Mouse (Mus musculus): ENCODE results near the gene Crybb2. TPM values are rescaled to one million over a fixed set of nuclear protein-coding genes. Genes with fewer than 3 reads are reported as not detected.
"Not testable (repeated sequence)": the region's sequence is repeated elsewhere in the genome, so short reads cannot be mapped to it uniquely, and the experiment has no call there.

The Crybb2 gene
- polyA plus RNA-seq, 1 experiment from 2014 or later: not detected

DNA sequence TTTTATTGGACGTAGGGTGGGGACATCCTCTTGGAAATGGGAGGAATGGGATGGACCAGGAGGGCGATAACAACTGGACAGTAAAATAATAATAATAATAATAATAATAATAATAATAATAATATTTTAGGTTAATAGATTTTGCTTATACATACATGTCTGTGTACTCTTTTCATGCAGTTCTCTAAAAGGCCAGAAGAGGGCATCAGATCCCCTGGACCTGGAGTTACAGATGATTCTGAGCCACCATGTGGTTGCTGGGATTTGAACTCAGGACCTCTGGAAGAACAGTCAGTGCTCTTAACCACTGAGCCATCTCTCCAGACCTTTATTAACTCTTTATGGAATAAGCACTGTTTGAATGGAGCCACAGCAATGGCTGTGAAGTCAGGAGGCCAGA is 39.7 kb upstream of the Crybb2 start:
- H3K9ac ChIP-seq (ENCODE audit: low read length); H3K27me3 ChIP-seq (ENCODE audit: control insufficient read depth, insufficient read depth, low read length); H3K4me3 ChIP-seq (ENCODE audit: low read depth, low read length); H3K27ac ChIP-seq (ENCODE audit: low read depth, low read length); H3K36me3 ChIP-seq (ENCODE audit: control insufficient read depth, insufficient read depth, low read length); H3K9me3 ChIP-seq (ENCODE audit: control insufficient read depth, low read length); ATAC-seq (ENCODE audit: insufficient read depth, low FRiP score, low TSS enrichment); H3K4me2 ChIP-seq (ENCODE audit: low read depth); DNase-seq (ENCODE audit: low spot score); H3K4me1 ChIP-seq (ENCODE audit: control insufficient read depth, insufficient read depth, low read length): not testable (repeated sequence)
- WGBS: 85% methylated on average over 2 of the region's 2 CpGs

DNA sequence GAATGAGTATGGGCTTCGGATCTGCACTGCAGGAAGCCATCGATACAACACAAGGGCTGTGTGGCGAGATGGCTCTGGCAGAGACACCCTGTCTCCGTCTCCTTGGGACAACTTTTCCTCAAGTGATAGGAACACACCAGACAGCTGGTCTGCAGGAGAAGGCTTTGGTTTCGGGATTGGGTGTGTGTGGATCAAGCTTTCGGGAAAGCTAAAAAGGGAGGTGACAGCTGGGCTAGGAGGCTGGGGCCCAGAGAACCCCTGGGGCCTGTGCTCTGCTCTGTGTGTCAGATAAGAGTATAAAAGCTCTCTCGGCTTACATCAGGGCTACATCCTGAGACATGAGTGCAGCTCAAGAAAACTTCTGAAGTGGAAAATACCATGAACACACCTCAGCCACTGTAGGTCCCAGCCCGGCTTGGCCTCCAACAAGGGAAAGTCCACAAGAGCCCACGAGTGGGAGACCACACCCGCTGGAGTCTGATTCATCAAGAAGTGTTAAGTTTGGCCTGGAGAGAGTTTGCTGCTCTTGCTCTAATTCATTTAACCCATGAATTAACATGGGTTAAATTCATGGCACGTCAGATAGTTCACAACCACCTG is 38.3 kb upstream of the Crybb2 start:
- Histone ChIP-seq H3K4me2 (ENCODE audit: low read depth) (no peak overlapping the region), H3K27ac (ENCODE audit: low read depth, low read length) (no peak overlapping the region), H3K4me3 (ENCODE audit: low read depth, low read length) (no peak overlapping the region), H3K9me3 (ENCODE audit: control insufficient read depth, low read length) (no peaks in the 10 kb centered on the region), H3K36me3 (ENCODE audit: control insufficient read depth, insufficient read depth, low read length) (no peaks in the 10 kb centered on the region), H3K4me1 (ENCODE audit: control insufficient read depth, insufficient read depth, low read length) (peaks cover 5% of the 10 kb centered on the region), H3K9ac (ENCODE audit: low read length) (no peak overlapping the region), H3K27me3 (ENCODE audit: control insufficient read depth, insufficient read depth, low read length) (no peaks in the 10 kb centered on the region)
- no peak for ATAC-seq (ENCODE audit: insufficient read depth, low FRiP score, low TSS enrichment)
- no peak for DNase-seq (ENCODE audit: low spot score)
- 87% methylated on average over 11 of the region's 11 CpGs for WGBS

DNA sequence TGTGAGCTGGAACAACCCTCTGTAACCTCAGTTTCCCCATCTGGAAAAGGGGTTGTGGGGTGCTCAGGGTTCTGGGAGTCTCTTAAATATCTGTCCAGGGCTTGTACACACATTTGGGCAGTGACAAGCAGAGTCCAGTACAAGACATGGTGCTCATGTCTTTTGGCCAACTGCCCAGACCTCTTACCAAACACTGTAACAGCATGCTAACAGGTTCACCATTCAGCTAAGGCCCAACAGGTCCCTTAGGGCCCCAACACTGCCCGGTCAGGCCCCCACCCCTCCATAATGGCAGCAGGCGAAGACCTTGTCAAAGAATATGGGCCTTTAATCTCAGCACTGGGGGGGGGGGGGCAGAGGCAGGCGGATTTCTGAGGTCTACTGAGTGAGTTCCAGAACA is 37.8 kb upstream of the Crybb2 start:
- H3K9ac ChIP-seq (ENCODE audit: low read length): no peak overlapping the region
- no peaks in the 10 kb centered on the region for H3K27me3 ChIP-seq (ENCODE audit: control insufficient read depth, insufficient read depth, low read length)
- DNase-seq (ENCODE audit: low spot score) (no peak), ATAC-seq (ENCODE audit: insufficient read depth, low FRiP score, low TSS enrichment) (no peak)
- H3K9me3 ChIP-seq (ENCODE audit: control insufficient read depth, low read length): no peaks in the 10 kb centered on the region
- no peak overlapping the region for H3K4me3 ChIP-seq (ENCODE audit: low read depth, low read length)
- WGBS: 86% methylated on average over 3 of the region's 3 CpGs
- no peak overlapping the region for H3K4me2 ChIP-seq (ENCODE audit: low read depth)
- peaks cover 5% of the 10 kb centered on the region for H3K4me1 ChIP-seq (ENCODE audit: control insufficient read depth, insufficient read depth, low read length)
- no peak overlapping the region for H3K27ac ChIP-seq (ENCODE audit: low read depth, low read length)
- H3K36me3 ChIP-seq (ENCODE audit: control insufficient read depth, insufficient read depth, low read length): no peaks in the 10 kb centered on the region

DNA sequence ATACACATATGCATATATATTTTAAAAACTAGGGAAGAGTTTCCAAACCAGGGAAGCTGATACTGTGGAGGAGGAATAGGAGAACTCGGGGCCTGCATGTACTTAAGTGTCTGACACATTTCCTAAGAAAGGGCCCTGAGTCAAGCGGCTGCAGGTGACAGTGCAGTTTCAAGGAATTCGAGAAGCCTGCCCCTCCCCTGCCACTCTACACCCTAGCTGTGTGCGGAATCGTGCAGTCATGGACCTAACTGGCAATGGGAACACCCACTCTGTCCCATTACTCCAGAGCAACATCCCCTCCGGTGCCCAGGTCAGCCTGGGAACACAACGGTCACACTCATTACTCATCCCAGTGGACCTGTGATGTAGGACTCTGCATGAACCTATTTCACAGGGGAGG is 36.7 kb upstream of the Crybb2 start:
- no peak overlapping the region for H3K9ac ChIP-seq (ENCODE audit: low read length)

DNA sequence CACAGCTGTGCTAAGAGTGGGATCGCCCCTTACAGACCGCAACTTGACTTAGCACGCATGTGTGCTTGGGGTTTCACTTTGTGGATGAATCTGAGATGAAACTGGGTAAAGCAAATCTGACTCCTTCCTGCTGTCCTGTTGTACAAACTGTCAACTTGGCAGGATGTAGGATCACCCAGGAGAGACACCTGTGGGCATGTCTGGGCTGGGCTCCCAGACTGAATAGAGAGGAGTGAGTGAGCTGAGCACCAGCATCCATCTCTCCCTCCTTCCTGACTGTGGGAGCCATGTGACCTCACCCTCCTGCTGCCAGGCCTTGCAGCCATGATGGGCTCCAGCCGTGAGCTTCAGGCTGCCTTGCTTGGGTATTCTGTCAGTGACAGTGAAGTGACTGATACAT is 35.6 kb upstream of the Crybb2 start:
- no peaks in the 10 kb centered on the region for H3K36me3 ChIP-seq (ENCODE audit: control insufficient read depth, insufficient read depth, low read length)
- H3K27me3 ChIP-seq (ENCODE audit: control insufficient read depth, insufficient read depth, low read length): no peaks in the 10 kb centered on the region
- ATAC-seq (ENCODE audit: insufficient read depth, low FRiP score, low TSS enrichment) (no peak), DNase-seq (ENCODE audit: low spot score) (no peak)
- 91% methylated on average over 4 of the region's 4 CpGs for WGBS
- H3K9me3 ChIP-seq (ENCODE audit: control insufficient read depth, low read length): no peaks in the 10 kb centered on the region
- no peak overlapping the region for H3K27ac ChIP-seq (ENCODE audit: low read depth, low read length)
- H3K9ac ChIP-seq (ENCODE audit: low read length): no peak overlapping the region
- H3K4me3 ChIP-seq (ENCODE audit: low read depth, low read length): no peak overlapping the region
- no peak overlapping the region for H3K4me2 ChIP-seq (ENCODE audit: low read depth)
- H3K4me1 ChIP-seq (ENCODE audit: control insufficient read depth, insufficient read depth, low read length): no peaks in the 10 kb centered on the region

More for the DNA sequence above, 36.7 kb upstream of the Crybb2 start:
- no peaks in the 10 kb centered on the region for H3K9me3 ChIP-seq (ENCODE audit: control insufficient read depth, low read length)
- WGBS: 77% methylated on average over 7 of the region's 7 CpGs
- peaks cover 5% of the 10 kb centered on the region for H3K4me1 ChIP-seq (ENCODE audit: control insufficient read depth, insufficient read depth, low read length)
- no peak for DNase-seq (ENCODE audit: low spot score)
- no peak for ATAC-seq (ENCODE audit: insufficient read depth, low FRiP score, low TSS enrichment)
- H3K36me3 ChIP-seq (ENCODE audit: control insufficient read depth, insufficient read depth, low read length): no peaks in the 10 kb centered on the region
- H3K4me3 ChIP-seq (ENCODE audit: low read depth, low read length): no peak overlapping the region
- no peak overlapping the region for H3K4me2 ChIP-seq (ENCODE audit: low read depth)
- H3K27ac ChIP-seq (ENCODE audit: low read depth, low read length): no peak overlapping the region
- H3K27me3 ChIP-seq (ENCODE audit: control insufficient read depth, insufficient read depth, low read length): no peaks in the 10 kb centered on the region

DNA sequence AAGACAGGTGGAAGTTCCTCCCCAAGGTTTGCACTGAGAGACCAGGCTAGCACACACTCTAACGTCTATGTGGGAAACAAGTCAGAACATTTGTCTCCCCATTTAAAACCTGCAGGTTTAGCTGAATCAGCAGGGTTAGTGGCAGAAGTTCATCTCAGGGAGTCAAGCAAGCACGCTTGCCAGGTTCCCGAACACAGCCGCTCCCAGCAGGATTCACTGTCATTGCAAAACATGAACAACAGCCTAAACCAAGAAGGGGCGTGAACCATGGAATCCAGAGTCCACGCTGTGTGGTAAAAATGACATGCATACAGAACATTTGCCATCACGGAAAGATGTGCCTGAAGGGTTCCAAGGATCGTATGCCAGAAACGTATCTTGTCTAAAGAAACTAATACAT is 35.1 kb upstream of the Crybb2 start:
- H3K36me3 ChIP-seq (ENCODE audit: control insufficient read depth, insufficient read depth, low read length): no peaks in the 10 kb centered on the region
- no peak overlapping the region for H3K4me3 ChIP-seq (ENCODE audit: low read depth, low read length)
- no peak overlapping the region for H3K4me2 ChIP-seq (ENCODE audit: low read depth)
- H3K4me1 ChIP-seq (ENCODE audit: control insufficient read depth, insufficient read depth, low read length): no peaks in the 10 kb centered on the region
- H3K27ac ChIP-seq (ENCODE audit: low read depth, low read length): no peak overlapping the region
- no peaks in the 10 kb centered on the region for H3K9me3 ChIP-seq (ENCODE audit: control insufficient read depth, low read length)
- ATAC-seq (ENCODE audit: insufficient read depth, low FRiP score, low TSS enrichment) (no peak), DNase-seq (ENCODE audit: low spot score) (no peak)
- WGBS: 86% methylated on average over 9 of the region's 9 CpGs
- H3K27me3 ChIP-seq (ENCODE audit: control insufficient read depth, insufficient read depth, low read length): no peaks in the 10 kb centered on the region
- no peak overlapping the region for H3K9ac ChIP-seq (ENCODE audit: low read length)

DNA sequence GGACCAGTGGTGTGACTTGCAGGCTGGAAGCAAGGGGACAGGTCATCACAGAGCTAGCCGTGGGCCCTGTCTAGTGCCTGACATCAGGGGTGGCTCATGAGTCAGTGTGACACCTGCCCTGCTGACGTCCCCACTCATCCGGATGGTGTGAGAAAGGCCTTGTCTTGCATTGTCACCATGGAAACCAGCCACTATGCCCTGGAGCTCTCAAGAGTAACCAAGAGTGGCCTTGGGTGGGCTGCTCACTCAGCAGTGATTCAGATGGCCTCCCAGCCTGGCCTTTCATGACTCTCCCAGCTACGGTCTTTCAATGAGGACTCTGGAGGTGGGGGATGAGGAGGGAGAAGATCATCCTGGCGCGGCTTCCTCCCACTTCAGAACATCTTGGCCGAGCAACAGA is 32.5 kb upstream of the Crybb2 start:
- 60% methylated on average over 7 of the region's 7 CpGs for WGBS
- no peak overlapping the region for H3K9ac ChIP-seq (ENCODE audit: low read length)
- no peak overlapping the region for H3K27ac ChIP-seq (ENCODE audit: low read depth, low read length)
- ATAC-seq (ENCODE audit: insufficient read depth, low FRiP score, low TSS enrichment) (no peak), DNase-seq (ENCODE audit: low spot score) (no peak)
- no peaks in the 10 kb centered on the region for H3K27me3 ChIP-seq (ENCODE audit: control insufficient read depth, insufficient read depth, low read length)
- no peaks in the 10 kb centered on the region for H3K36me3 ChIP-seq (ENCODE audit: control insufficient read depth, insufficient read depth, low read length)
- H3K4me2 ChIP-seq (ENCODE audit: low read depth): no peak overlapping the region
- no peak overlapping the region for H3K4me3 ChIP-seq (ENCODE audit: low read depth, low read length)
- H3K9me3 ChIP-seq (ENCODE audit: control insufficient read depth, low read length): no peaks in the 10 kb centered on the region
- no peaks in the 10 kb centered on the region for H3K4me1 ChIP-seq (ENCODE audit: control insufficient read depth, insufficient read depth, low read length)

DNA sequence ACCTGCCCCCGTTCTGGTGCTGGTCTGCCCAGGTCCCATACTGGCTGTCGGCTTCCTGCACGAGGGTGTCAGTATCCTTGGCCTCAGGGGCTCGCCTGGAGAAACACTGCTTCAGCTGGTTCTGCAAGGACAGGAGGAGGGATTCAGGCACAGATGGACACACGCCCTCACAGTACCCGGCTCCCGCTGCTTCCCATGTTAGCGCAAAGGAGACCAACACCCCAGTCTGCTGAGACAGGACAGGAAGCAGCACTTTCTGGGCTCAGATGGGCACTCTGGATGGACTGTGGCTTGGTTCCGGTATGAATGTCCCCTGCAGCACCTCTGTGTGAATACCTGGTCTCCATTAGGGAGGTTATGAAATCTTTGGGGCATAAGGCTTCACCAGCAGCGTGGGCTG is 31.5 kb upstream of the Crybb2 start:
- Histone ChIP-seq H3K4me3 (ENCODE audit: low read depth, low read length) (no peak overlapping the region), H3K27ac (ENCODE audit: low read depth, low read length) (no peak overlapping the region), H3K9ac (ENCODE audit: low read length) (no peak overlapping the region), H3K9me3 (ENCODE audit: control insufficient read depth, low read length) (no peaks in the 10 kb centered on the region), H3K36me3 (ENCODE audit: control insufficient read depth, insufficient read depth, low read length) (no peaks in the 10 kb centered on the region), H3K4me2 (ENCODE audit: low read depth) (no peak overlapping the region), H3K4me1 (ENCODE audit: control insufficient read depth, insufficient read depth, low read length) (no peaks in the 10 kb centered on the region), H3K27me3 (ENCODE audit: control insufficient read depth, insufficient read depth, low read length) (no peaks in the 10 kb centered on the region)
- WGBS: 91% methylated on average over 10 of the region's 10 CpGs
- DNase-seq (ENCODE audit: low spot score) (no peak), ATAC-seq (ENCODE audit: insufficient read depth, low FRiP score, low TSS enrichment) (no peak)

DNA sequence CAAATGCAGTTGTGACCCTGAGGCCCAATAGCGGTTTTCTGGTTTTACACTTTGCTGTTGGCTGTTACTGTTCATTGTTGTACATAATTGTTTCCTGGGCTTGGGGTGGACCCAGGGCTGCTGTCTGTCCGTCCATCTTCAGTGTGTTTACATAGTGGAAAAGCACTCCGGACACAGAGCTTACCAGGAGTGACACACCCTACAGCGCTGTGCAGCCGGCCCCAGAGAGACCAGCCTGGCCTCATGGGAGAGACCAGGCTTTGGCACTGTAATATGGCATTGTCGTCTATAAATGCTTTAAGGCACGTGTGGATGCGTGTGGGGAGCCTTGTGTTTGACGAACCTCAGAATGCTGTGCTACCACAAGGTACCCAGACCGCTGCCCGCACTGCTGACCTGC is 30.5 kb upstream of the Crybb2 start:
- Histone ChIP-seq H3K4me2 (ENCODE audit: low read depth) (no peak overlapping the region), H3K9ac (ENCODE audit: low read length) (no peak overlapping the region), H3K27me3 (ENCODE audit: control insufficient read depth, insufficient read depth, low read length) (no peaks in the 10 kb centered on the region), H3K27ac (ENCODE audit: low read depth, low read length) (no peak overlapping the region), H3K36me3 (ENCODE audit: control insufficient read depth, insufficient read depth, low read length) (no peaks in the 10 kb centered on the region), H3K9me3 (ENCODE audit: control insufficient read depth, low read length) (no peaks in the 10 kb centered on the region), H3K4me3 (ENCODE audit: low read depth, low read length) (no peak overlapping the region), H3K4me1 (ENCODE audit: control insufficient read depth, insufficient read depth, low read length) (no peaks in the 10 kb centered on the region)
- ATAC-seq (ENCODE audit: insufficient read depth, low FRiP score, low TSS enrichment) (no peak), DNase-seq (ENCODE audit: low spot score) (no peak)
- 89% methylated on average over 11 of the region's 11 CpGs for WGBS
